Mouse (Mus musculus) megakaryocyte, embryonic 14.5 days (primary cell): ENCODE data around the gene Glcci1.
"Not testable (repeated sequence)": the region's sequence is repeated elsewhere in the genome, so short reads cannot be mapped to it uniquely, and the experiment has no call there.

Experiments used
- FLI1 ChIP-seq: IDR thresholded peaks from 2 replicates; pipeline ENCODE4 v1.6.1; 2012; ENCODE audit warnings: low read length, inconsistent platforms, mixed read lengths
- GATA1 ChIP-seq: IDR thresholded peaks from 3 replicates; pipeline ENCODE4 v1.6.1; 2012; ENCODE audit warnings: mixed read lengths, low read length, inconsistent platforms, borderline replicate concordance

GRCm38 (mm10) chr6:8541531-8541930 lies 32.1 kb downstream of the Glcci1 start:
- TF ChIP-seq GATA1, FLI1: not testable (repeated sequence)
